Mouse (Mus musculus) midbrain, embryonic 13.5 days (tissue): ENCODE measurements at regions not wholly inside any gene's neighbourhood (a gene's known extent, or its start where the extent isn't known, plus 50 kb on each side); places are given as distances from the start of the nearest gene placed in this dataset. TPM values are rescaled to one million over a fixed set of nuclear protein-coding genes. Genes with fewer than 3 reads are reported as not detected.

Experiments
- microRNA-seq: library from miRNA; unstranded; fragments of <30 nt; microRNA quantifications from one replicate; pipeline ENCODE4, GENCODE M21; 2016

Small RNAs in the stretch of these regions (microRNA-seq; reads per million reads assigned to microRNA genes)
- not detected for gene Mir6341
